Mouse (Mus musculus): ENCODE measurements at regions not wholly inside any gene's neighbourhood (a gene's known extent, or its start where the extent isn't known, plus 50 kb on each side); places are given as distances from the start of the nearest gene placed in this dataset.

DNA sequence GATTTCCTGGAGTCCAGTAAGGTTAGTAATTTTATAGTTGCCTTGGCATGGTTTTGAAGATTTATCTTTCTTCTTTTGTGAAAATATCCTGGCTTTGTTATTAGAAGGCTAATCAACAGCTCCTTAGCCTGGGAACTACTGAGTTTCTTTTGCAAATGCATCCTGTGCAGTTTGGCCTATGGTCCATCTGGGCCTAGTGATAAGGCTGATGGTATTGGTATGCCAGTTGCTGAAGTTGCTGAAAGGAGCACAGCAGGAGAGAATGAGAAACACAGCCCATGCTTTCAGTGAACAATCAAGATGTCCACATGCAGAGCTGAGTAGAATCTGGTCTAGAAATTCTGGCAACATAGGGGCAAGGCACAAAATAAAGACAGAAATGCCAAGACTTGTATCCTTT, 105.2 kb upstream of the Col5a2 start:
- Histone ChIP-seq H3K27ac (ENCODE audit: insufficient read depth, low read depth, low read length) (no peak overlapping the region), H3K4me3 (ENCODE audit: low read depth, low read length) (no peak overlapping the region), H3K27me3 (ENCODE audit: control insufficient read depth, insufficient read depth, low read length) (no peaks in the 10 kb centered on the region), H3K36me3 (ENCODE audit: control insufficient read depth, insufficient read depth, low read length) (no peaks in the 10 kb centered on the region), H3K4me1 (ENCODE audit: control insufficient read depth, insufficient read depth, insufficient read length, low read length) (no peaks in the 10 kb centered on the region)
- TF ChIP-seq POLR2A (IDR thresholded peaks at IDR 0.05; ENCODE audit: low read depth, low read length) (no peak), CTCF (IDR thresholded peaks at IDR 0.05; ENCODE audit: extremely low read depth, insufficient read length, insufficient replicate concordance, low read depth, low read length) (no peak)

DNA sequence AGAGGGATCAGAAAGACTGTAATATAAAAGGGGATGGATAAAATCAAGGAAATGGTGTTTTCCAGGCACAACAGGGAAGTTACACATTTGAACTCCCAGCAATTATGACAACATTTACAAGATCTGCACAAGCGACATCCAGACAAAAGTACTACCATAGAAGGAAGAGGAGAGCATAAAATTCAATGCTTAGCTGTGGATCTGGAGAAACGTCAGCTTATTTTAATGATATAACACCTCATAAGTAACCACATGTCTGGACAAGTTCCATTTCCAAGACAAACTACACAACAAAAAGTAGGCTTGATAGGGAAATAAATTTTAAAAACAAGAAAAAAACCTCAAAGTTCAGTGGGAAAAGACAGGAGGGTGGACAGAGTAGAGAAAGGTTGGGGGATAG, 115.9 kb upstream of the Col5a2 start:
- Histone ChIP-seq H3K36me3 (ENCODE audit: control insufficient read depth, insufficient read depth, low read length) (no peaks in the 10 kb centered on the region), H3K4me1 (ENCODE audit: control insufficient read depth, insufficient read depth, insufficient read length, low read length) (no peaks in the 10 kb centered on the region), H3K4me3 (ENCODE audit: low read depth, low read length) (no peak overlapping the region), H3K27ac (ENCODE audit: insufficient read depth, low read depth, low read length) (no peak overlapping the region), H3K27me3 (ENCODE audit: control insufficient read depth, insufficient read depth, low read length) (no peaks in the 10 kb centered on the region)
- TF ChIP-seq CTCF (IDR thresholded peaks at IDR 0.05; ENCODE audit: extremely low read depth, insufficient read length, insufficient replicate concordance, low read depth, low read length) (no peak), POLR2A (IDR thresholded peaks at IDR 0.05; ENCODE audit: low read depth, low read length) (no peak)
- WGBS: 78% methylated on average over 2 of the region's 2 CpGs

DNA sequence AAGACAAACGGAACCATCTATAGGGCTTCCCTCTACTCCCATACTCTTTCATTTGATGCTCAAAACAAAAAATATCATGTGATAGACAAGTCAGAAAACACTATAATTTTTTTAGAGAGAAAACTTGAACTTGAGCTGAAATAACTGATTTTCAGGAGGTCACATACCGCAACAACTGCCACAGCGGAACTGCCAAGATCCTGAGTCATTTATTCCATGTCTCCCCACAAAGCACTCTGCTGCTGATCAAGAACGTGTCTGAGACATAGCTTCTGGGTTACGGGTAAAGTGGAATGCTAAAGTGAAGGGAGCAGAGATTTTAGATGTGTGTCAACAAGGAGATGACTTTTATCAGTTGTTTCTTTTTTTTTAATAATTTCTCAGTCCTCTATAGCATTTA, 122.8 kb upstream of the Col5a2 start:
- no peaks in the 10 kb centered on the region for H3K27me3 ChIP-seq (ENCODE audit: control insufficient read depth, insufficient read depth, low read length)
- H3K4me3 ChIP-seq (ENCODE audit: low read depth, low read length): no peak overlapping the region
- no peak overlapping the region for H3K27ac ChIP-seq (ENCODE audit: insufficient read depth, low read depth, low read length)
- 77% methylated on average over 5 of the region's 5 CpGs for WGBS
- H3K4me1 ChIP-seq (ENCODE audit: control insufficient read depth, insufficient read depth, insufficient read length, low read length): no peaks in the 10 kb centered on the region
- H3K36me3 ChIP-seq (ENCODE audit: control insufficient read depth, insufficient read depth, low read length): no peaks in the 10 kb centered on the region
- TF ChIP-seq POLR2A (IDR thresholded peaks at IDR 0.05; ENCODE audit: low read depth, low read length) (no peak), CTCF (IDR thresholded peaks at IDR 0.05; ENCODE audit: extremely low read depth, insufficient read length, insufficient replicate concordance, low read depth, low read length) (no peak)

DNA sequence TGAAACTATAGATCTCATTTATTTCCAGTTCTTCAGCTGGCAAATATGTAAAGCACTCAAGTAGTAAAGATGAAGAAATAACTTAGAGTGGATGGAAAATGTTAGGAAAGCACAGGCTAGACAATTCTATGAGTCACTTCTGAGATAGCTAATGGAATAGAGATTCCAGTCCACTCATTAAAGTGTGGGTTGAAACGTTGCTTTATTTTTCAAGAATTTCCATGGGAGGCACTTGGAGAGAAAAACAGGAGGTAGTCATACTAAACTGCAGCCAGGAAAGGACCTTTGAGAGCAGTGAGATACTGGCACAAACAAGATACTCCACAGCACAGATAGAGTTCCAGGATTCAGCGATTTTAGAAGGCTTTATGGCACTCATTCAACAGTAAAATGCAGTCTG, 123.7 kb upstream of the Col5a2 start:
- no peaks in the 10 kb centered on the region for H3K27me3 ChIP-seq (ENCODE audit: control insufficient read depth, insufficient read depth, low read length)
- H3K27ac ChIP-seq (ENCODE audit: insufficient read depth, low read depth, low read length): no peak overlapping the region
- WGBS: 63% methylated on average over 2 of the region's 2 CpGs
- no peaks in the 10 kb centered on the region for H3K36me3 ChIP-seq (ENCODE audit: control insufficient read depth, insufficient read depth, low read length)
- H3K4me3 ChIP-seq (ENCODE audit: low read depth, low read length): no peak overlapping the region
- TF ChIP-seq CTCF (IDR thresholded peaks at IDR 0.05; ENCODE audit: extremely low read depth, insufficient read length, insufficient replicate concordance, low read depth, low read length) (no peak), POLR2A (IDR thresholded peaks at IDR 0.05; ENCODE audit: low read depth, low read length) (no peak)
- H3K4me1 ChIP-seq (ENCODE audit: control insufficient read depth, insufficient read depth, insufficient read length, low read length): no peaks in the 10 kb centered on the region

DNA sequence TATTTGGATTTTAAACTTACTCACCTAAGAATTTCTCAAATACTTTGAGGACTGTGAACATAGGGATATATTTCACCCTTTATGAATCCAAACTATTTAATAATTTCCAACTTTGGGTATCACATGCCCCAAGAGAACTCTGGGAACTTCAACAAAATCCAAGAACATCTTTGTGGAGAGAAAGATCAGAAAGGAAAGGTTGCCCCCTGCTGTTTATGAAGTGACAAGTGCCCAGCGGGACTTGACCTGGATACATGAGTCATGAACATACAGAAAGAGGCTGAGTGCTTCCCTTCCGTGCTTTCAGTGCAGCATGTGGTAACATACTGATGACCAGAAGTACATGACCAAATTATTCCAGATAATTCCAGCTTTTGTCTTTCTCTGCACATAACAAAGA, 124.8 kb upstream of the Col5a2 start:
- Histone ChIP-seq H3K36me3 (ENCODE audit: control insufficient read depth, insufficient read depth, low read length) (no peaks in the 10 kb centered on the region), H3K27ac (ENCODE audit: insufficient read depth, low read depth, low read length) (no peak overlapping the region), H3K4me1 (ENCODE audit: control insufficient read depth, insufficient read depth, insufficient read length, low read length) (no peaks in the 10 kb centered on the region), H3K4me3 (ENCODE audit: low read depth, low read length) (no peak overlapping the region), H3K27me3 (ENCODE audit: control insufficient read depth, insufficient read depth, low read length) (no peaks in the 10 kb centered on the region)
- TF ChIP-seq CTCF (IDR thresholded peaks at IDR 0.05; ENCODE audit: extremely low read depth, insufficient read length, insufficient replicate concordance, low read depth, low read length) (no peak), POLR2A (IDR thresholded peaks at IDR 0.05; ENCODE audit: low read depth, low read length) (no peak)
- 7% methylated on average over 2 of the region's 2 CpGs for WGBS

DNA sequence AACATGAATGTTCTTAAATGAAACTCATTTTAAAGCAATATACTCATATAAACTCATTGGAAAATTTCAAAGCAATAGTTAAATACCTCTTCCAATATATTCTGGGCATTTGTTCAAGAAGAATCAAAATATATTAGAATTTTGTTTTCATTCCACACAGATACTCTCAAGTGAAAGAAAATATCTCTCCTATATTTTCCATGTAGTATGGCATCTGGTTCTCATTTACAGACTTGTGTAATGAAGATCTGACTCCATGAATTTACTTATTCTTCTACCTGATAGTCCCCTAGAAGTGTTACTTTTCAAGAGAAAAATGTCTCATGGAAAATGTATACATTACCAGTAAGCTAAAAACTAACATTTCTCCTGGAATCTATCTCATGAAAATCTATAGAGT, 144.2 kb upstream of the Col5a2 start:
- no peak overlapping the region for H3K27ac ChIP-seq (ENCODE audit: insufficient read depth, low read depth, low read length)
- TF ChIP-seq POLR2A (IDR thresholded peaks at IDR 0.05; ENCODE audit: low read depth, low read length): no peak
- H3K4me1 ChIP-seq (ENCODE audit: control insufficient read depth, insufficient read depth, insufficient read length, low read length): no peaks in the 10 kb centered on the region
- H3K4me3 ChIP-seq (ENCODE audit: low read depth, low read length): no peak overlapping the region
- no peaks in the 10 kb centered on the region for H3K36me3 ChIP-seq (ENCODE audit: control insufficient read depth, insufficient read depth, low read length)
- no peaks in the 10 kb centered on the region for H3K27me3 ChIP-seq (ENCODE audit: control insufficient read depth, insufficient read depth, low read length)

DNA sequence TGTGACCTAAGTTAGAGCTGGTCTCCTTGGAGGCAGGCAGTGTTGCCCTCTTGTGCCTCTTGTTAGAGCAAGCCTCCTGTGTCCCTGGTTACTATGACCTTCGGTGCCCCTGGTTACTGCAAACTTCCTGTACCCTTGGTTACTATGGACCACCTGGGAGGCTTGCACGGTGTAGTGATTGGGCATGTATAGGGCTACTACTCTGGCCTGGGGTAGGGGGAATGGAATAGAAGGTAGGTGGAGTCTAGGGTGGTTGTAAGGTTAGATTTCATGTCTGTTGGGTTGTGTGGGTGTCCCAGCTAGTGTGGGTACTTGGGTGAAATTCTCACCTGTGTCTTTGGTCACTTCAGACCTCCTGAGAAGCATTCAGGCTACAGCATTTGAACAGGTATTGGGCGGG, 141.7 kb upstream of the Wdr75 start:
- H3K27me3 ChIP-seq (ENCODE audit: control insufficient read depth, insufficient read depth, low read length): no peaks in the 10 kb centered on the region
- no peaks in the 10 kb centered on the region for H3K4me1 ChIP-seq (ENCODE audit: control insufficient read depth, insufficient read depth, insufficient read length, low read length)
- H3K27ac ChIP-seq (ENCODE audit: insufficient read depth, low read depth, low read length): no peak overlapping the region
- no peak for TF ChIP-seq CTCF (IDR thresholded peaks at IDR 0.05; ENCODE audit: extremely low read depth, insufficient read length, insufficient replicate concordance, low read depth, low read length)
- no peak for TF ChIP-seq POLR2A (IDR thresholded peaks at IDR 0.05; ENCODE audit: low read depth, low read length)
- 79% methylated on average over 3 of the region's 3 CpGs for WGBS
- no peaks in the 10 kb centered on the region for H3K36me3 ChIP-seq (ENCODE audit: control insufficient read depth, insufficient read depth, low read length)
- no peak overlapping the region for H3K4me3 ChIP-seq (ENCODE audit: low read depth, low read length)

DNA sequence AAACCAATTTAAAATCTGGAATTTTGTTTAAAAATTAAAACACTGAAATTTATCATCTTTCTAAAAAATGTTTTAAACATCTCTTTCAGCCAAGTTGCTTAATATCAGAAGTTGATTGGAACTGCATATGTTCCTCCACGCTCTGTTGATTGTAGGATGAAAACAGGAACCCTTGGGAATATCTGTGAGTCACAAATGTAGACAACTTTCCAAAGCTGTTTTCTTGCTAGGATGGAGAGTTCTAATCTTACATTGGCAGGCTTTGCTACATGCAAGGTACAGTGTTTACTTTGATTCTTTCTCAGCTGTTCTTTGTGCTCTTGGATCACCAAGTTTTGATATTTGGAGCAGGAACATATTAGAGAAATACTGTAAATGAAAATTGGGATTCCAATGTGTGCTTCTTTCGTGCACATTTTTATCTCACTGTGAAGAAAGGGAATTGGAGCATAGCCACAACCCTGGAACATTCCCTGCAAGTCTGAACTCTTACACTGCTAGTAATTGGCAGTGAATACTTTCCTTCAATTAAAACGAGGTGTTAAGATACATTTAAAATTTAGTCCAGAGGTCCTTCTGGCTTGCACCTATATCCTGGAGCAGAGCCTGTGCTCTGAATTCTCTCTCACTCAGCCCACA, 131.0 kb upstream of the Wdr75 start:
- Histone ChIP-seq H3K4me3 (ENCODE audit: low read depth, low read length) (no peak overlapping the region), H3K27ac (ENCODE audit: insufficient read depth, low read depth, low read length) (no peak overlapping the region), H3K4me1 (ENCODE audit: control insufficient read depth, insufficient read depth, insufficient read length, low read length) (no peaks in the 10 kb centered on the region), H3K27me3 (ENCODE audit: control insufficient read depth, insufficient read depth, low read length) (no peaks in the 10 kb centered on the region), H3K36me3 (ENCODE audit: control insufficient read depth, insufficient read depth, low read length) (no peaks in the 10 kb centered on the region)
- TF ChIP-seq CTCF (IDR thresholded peaks at IDR 0.05; ENCODE audit: extremely low read depth, insufficient read length, insufficient replicate concordance, low read depth, low read length): no peak
- no peak for TF ChIP-seq POLR2A (IDR thresholded peaks at IDR 0.05; ENCODE audit: low read depth, low read length)
- WGBS: 62% methylated on average over 3 of the region's 3 CpGs

All from small intestine, adult 2 months (tissue).